ENCODE assay signal across 20 mouse cellular contexts in the genomic region with DNA sequence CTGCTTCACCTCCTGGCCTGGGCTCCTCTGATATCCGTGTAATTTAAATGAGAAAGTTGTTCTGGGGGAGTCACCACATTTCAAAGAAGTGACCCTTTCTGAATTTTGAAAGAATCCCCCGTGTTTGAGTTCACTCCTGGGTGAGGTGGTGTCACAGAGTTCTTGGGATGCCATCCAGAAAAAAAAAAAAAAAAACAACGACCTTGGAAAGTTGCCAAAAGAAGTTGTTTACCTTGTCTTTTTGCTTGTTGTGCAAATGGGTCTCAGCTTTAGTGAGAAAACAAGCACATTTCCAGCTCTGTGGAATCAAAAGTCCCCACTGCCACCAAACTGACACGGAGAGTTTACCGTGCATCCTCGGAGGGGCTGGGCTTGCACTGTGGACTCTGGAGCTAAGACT.
"Had no signal": no experiment of that assay in that cellular context is flagged by ENCODE, and none has a peak within 500 bp of the region (broad histone marks: within the 10 kb centered on the region; RNA-seq: fewer than 3 reads in every experiment).

No protein-coding gene starts in this region.

- H3K36me3 ChIP-seq: limb, embryonic 10.5 days; limb, embryonic 13.5 days; liver, embryonic 15.5 days; midbrain, embryonic 10.5 days; midbrain, embryonic 13.5 days; neural tube, embryonic 13.5 days had no signal

- ATAC-seq: intestine, embryonic 16.5 days; lung, postnatal 0 days; midbrain, embryonic 13.5 days; midbrain, embryonic 16.5 days had no signal

- H3K27me3 ChIP-seq: limb, embryonic 13.5 days; liver, embryonic 15.5 days; midbrain, embryonic 13.5 days had no signal

- H3K4me2 ChIP-seq: limb, embryonic 13.5 days; liver, embryonic 15.5 days; midbrain, embryonic 13.5 days; neural tube, embryonic 13.5 days had no signal

- DNase-seq: layer of hippocampus, adult 9-11 months; liver; lung, adult 2 months; retina, postnatal 1 day; right cerebral cortex, postnatal 25 days; spleen, adult 18-20 months; thymus, adult 18-20 months; thymus, postnatal 4 days had no signal

- H3K4me3 ChIP-seq: layer of hippocampus, adult 2 months; limb, embryonic 10.5 days; limb, embryonic 13.5 days; liver, embryonic 15.5 days; megakaryocyte, embryonic 14.5 days; midbrain, embryonic 10.5 days; midbrain, embryonic 13.5 days; myocyte; neural tube, embryonic 13.5 days had no signal

- H3K27ac ChIP-seq: layer of hippocampus, adult 2 months; limb, embryonic 10.5 days; limb, embryonic 13.5 days; liver, embryonic 15.5 days; midbrain, embryonic 10.5 days; midbrain, embryonic 13.5 days; neural tube, embryonic 13.5 days had no signal

- H3K9ac ChIP-seq: limb, embryonic 13.5 days; liver, embryonic 15.5 days; midbrain, embryonic 13.5 days; neural tube, embryonic 13.5 days had no signal

- H3K9me3 ChIP-seq: limb, embryonic 10.5 days; limb, embryonic 13.5 days; liver, embryonic 15.5 days; midbrain, embryonic 10.5 days; midbrain, embryonic 13.5 days; neural tube, embryonic 13.5 days had no signal

- H3K4me1 ChIP-seq: limb, embryonic 10.5 days; limb, embryonic 13.5 days; liver, embryonic 15.5 days; megakaryocyte, embryonic 14.5 days; midbrain, embryonic 13.5 days had no signal
